Mouse (Mus musculus) myocyte (in vitro differentiated cells): ENCODE data around the gene Lysmd4.

Experiments used
- E2F4 ChIP-seq: IDR thresholded peaks from one replicate; pipeline ENCODE4 v1.6.1; 2011; ENCODE audit warnings: mild to moderate bottlenecking, control low read depth, moderate library complexity; ENCODE audit not compliant: insufficient read depth
- MAX ChIP-seq: IDR thresholded peaks from one replicate; pipeline ENCODE4 v1.6.1; 2011; ENCODE audit warnings: low read depth, mild to moderate bottlenecking, control low read depth
- MYOD1 ChIP-seq, 3 experiments: IDR thresholded peaks; one replicate each; pipeline ENCODE4 v1.6.1; 2011; ENCODE audit warnings: control low read depth in 2 of 3, low read depth in 2 of 3, mild to moderate bottlenecking in 2 of 3, moderate library complexity in 1 of 3; ENCODE audit not compliant: insufficient read length in 2 of 3, control insufficient read depth in 1 of 3
- MYOG ChIP-seq, 3 experiments: IDR thresholded peaks; one replicate each; pipeline ENCODE4 v1.6.1; 2011; ENCODE audit warnings: control low read depth in 2 of 3, low read depth in 2 of 3, mild to moderate bottlenecking in 2 of 3; ENCODE audit not compliant: insufficient read length in 2 of 3, control insufficient read depth in 1 of 3, insufficient read depth in 1 of 3
- POLR2A ChIP-seq: IDR thresholded peaks from one replicate; pipeline ENCODE4 v1.6.1; 2011; ENCODE audit warnings: low read depth, mild to moderate bottlenecking, control low read depth, moderate library complexity; ENCODE audit not compliant: insufficient read length
- POLR2AphosphoS2 ChIP-seq: IDR thresholded peaks from one replicate; pipeline ENCODE4 v1.6.1; 2011; ENCODE audit warnings: low read depth, control low read depth; ENCODE audit not compliant: insufficient read length
- REST ChIP-seq: IDR thresholded peaks from one replicate; pipeline ENCODE4 v1.6.1; 2011; ENCODE audit warnings: mild to moderate bottlenecking, control low read depth, moderate library complexity; ENCODE audit not compliant: insufficient read depth, insufficient read length
- SRF ChIP-seq: IDR thresholded peaks from one replicate; pipeline ENCODE4 v1.6.1; 2011; ENCODE audit warnings: low read depth; ENCODE audit not compliant: control insufficient read depth, insufficient read length
- TCF12 ChIP-seq: IDR thresholded peaks from one replicate; pipeline ENCODE4 v1.6.1; 2011; ENCODE audit warnings: mild to moderate bottlenecking, control low read depth; ENCODE audit not compliant: poor library complexity, insufficient read depth, severe bottlenecking
- TCF3 ChIP-seq: IDR thresholded peaks from one replicate; pipeline ENCODE4 v1.6.1; 2011; ENCODE audit warnings: low read depth, control low read depth; ENCODE audit not compliant: insufficient read length
- USF1 ChIP-seq: IDR thresholded peaks from one replicate; pipeline ENCODE4 v1.6.1; 2011; ENCODE audit warnings: low read depth, mild to moderate bottlenecking, control low read depth, moderate library complexity

DNA sequence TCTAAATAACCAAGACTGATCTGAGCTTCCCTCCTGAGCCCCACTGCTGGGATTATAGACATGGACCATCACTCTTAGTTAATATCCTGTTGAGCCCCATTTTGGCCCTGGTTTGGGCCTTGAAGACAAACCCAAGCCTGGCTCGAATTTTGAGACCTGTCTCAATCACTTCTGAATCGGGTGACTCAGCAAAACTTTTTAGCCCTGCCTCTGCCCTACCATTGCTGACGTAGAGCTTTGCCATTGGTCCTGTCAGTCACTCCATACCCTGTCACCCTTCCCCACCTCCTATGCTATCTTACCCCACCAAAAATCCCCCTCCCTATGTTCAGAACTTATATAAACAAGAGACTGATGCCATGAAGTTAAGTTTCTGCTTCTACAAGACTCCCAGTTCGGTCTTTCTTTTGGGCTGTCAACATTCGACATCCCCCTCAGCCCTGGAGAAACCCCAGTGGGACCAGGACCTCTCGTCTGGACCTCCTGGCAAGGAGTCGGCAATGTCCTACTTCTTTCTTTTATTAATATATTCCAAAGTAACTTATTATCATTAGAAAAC lies 119.8 kb downstream of the Lysmd4 start:
- no peak for TF ChIP-seq USF1
- TF ChIP-seq POLR2A: no peak
- no peak for TF ChIP-seq MAX
- no peak for TF ChIP-seq MYOD1 (IDR thresholded peaks at IDR 0.05; ENCODE audit: control insufficient read depth in 1 of 3, insufficient read length in 2 of 3, low read depth in 2 of 3)
- TF ChIP-seq TCF12: no peak
- no peak for TF ChIP-seq POLR2AphosphoS2
- no peak for TF ChIP-seq E2F4
- TF ChIP-seq SRF: no peak
- TF ChIP-seq MYOG (IDR thresholded peaks at IDR 0.05; ENCODE audit: control insufficient read depth in 1 of 3, insufficient read depth in 1 of 3, insufficient read length in 2 of 3, low read depth in 2 of 3): no peak
- TF ChIP-seq TCF3: no peak
- TF ChIP-seq REST: no peak
